Mouse (Mus musculus) testis, adult 2 months (tissue): Measurements from ENCODE around the gene Flt3.

Experiments used
- CTCF ChIP-seq: fragments of 200-500 bp; IDR thresholded peaks from 2 replicates; pipeline ENCODE4 v1.5.1; 2012; ENCODE audit warnings: low read depth, mild to moderate bottlenecking, inconsistent platforms, low read length, moderate library complexity; ENCODE audit not compliant: control insufficient read depth, insufficient read depth, insufficient replicate concordance
- POLR2A ChIP-seq: fragments of 200-500 bp; IDR thresholded peaks from 2 replicates; pipeline ENCODE4 v1.6.1; 2012; ENCODE audit warnings: low read depth, mild to moderate bottlenecking, inconsistent platforms, low read length, moderate library complexity; ENCODE audit not compliant: control insufficient read depth

- TF ChIP-seq CTCF (no peak), POLR2A (no peak)
These were observed 91.8 kb downstream of the Flt3 start for GRCm38 (mm10) chr5:147308451-147308850.
